Mouse (Mus musculus) hindbrain, embryonic 11.5 days (tissue): Measurements from ENCODE around the gene Vezf1. TPM values are rescaled to one million over a fixed set of nuclear protein-coding genes. Genes with fewer than 3 reads are reported as not detected.
A peak's percentile ranks its signal among the peaks of the same experiment; 100 is the strongest.

Experiments used
- ATAC-seq: fragments of 200-750 bp; cut with Nextera tagmentation; 2 replicates; pipeline ENCODE4 v1.8.0; 2017; ENCODE audit warnings: mild to moderate bottlenecking, moderate TSS enrichment, moderate library complexity; ENCODE audit not compliant: low FRiP score
- DNase-seq: peaks from one replicate; pipeline ENCODE4 v3.0.0-alpha.2; 2015; ENCODE audit warnings: low spot score
- H3K27ac ChIP-seq: fragments of 300-500 bp; sonication (generic); 2 replicates; pipeline ENCODE4 v1.5.1; 2014; ENCODE audit warnings: mild to moderate bottlenecking, low read depth, low read length
- H3K27me3 ChIP-seq: fragments of 300-500 bp; sonication (generic); 2 replicates; pipeline ENCODE4 v1.6.1; 2014; ENCODE audit warnings: mild to moderate bottlenecking, low read length, moderate library complexity, mixed read lengths; ENCODE audit not compliant: control insufficient read depth, insufficient read depth
- H3K36me3 ChIP-seq: fragments of 300-500 bp; sonication (generic); 2 replicates; pipeline ENCODE4 v1.6.1; 2014; ENCODE audit warnings: mild to moderate bottlenecking, low read length, moderate library complexity, mixed read lengths; ENCODE audit not compliant: control insufficient read depth, insufficient read depth
- H3K4me1 ChIP-seq: fragments of 300-500 bp; sonication (generic); replicated peaks from 2 replicates; pipeline ENCODE4 v1.6.1; 2014; ENCODE audit warnings: low read length, mixed read lengths; ENCODE audit not compliant: control insufficient read depth, insufficient read depth
- H3K4me2 ChIP-seq: fragments of 300-500 bp; sonication (generic); replicated peaks from 2 replicates; pipeline ENCODE4 v1.6.1; 2014; ENCODE audit warnings: mild to moderate bottlenecking, low read depth, low read length
- H3K4me3 ChIP-seq: fragments of 300-500 bp; sonication (generic); 2 replicates; pipeline ENCODE4 v1.5.1; 2014; ENCODE audit warnings: low read depth, low read length
- H3K9ac ChIP-seq: fragments of 300-500 bp; sonication (generic); 2 replicates; pipeline ENCODE4 v1.6.1; 2014; ENCODE audit warnings: low read depth, low read length
- H3K9me3 ChIP-seq: fragments of 300-500 bp; sonication (generic); 2 replicates; pipeline ENCODE4 v1.6.1; 2016; ENCODE audit warnings: low read length; ENCODE audit not compliant: control insufficient read depth
- WGBS: fragments of 180-500 bp; shearing (Covaris S2); extraction: QIAGEN DNeasy Blood & Tissue Kit; methylation state at CpG from one replicate; pipeline ENCODE4 v1.1.7; 2014; 5-methylcytosine and 5-hydroxymethylcytosine counted together
- polyA plus RNA-seq: library from polyadenylated mRNA; unstranded; fragments of >200 nt; fragmentation: Nextera tagmentation; extraction: Ambion mirVana; gene quantifications from 2 replicates; pipeline ENCODE4 v1.2.1, GENCODE M21; 2014

Gene Vezf1
- polyA plus RNA-seq, 1 experiment from 2014 or later = 80.7 TPM

DNA sequence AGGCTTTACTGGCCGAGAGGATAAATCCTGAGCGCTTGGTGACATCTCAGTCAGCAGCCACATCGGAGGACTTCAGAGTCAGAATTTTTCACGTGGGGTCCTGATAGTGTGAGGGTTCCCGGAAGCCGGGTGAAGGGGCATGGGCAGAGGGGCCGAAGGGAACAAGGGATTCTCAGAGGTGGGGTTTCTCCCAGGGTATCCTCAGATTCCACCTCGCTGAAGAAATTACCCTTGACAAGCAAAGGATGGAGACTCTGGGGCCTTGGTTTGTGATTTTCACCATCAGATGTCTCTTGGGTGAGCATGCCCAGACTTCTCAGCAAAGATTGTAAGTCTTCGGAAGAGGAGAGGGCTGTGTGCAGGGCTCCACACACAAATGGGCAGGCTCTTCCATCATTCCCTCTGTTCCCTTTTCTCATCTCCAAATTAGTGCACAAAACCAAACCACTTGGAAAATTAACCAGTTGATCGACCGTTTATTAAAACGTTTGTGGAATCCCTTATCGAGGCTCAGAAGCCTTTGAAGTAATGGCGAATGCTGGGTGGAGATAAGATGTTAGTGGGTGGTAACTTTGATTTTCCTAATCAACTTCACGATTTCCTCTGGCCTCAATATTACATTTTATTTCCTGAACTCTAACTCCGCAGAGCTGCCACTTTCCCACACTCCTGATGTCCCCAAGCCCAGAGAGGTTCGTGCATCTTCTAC lies 30.1 kb downstream of the Vezf1 start, which contains the start of gene Cuedc1:
TSS of gene Cuedc1 (plus strand) at position 38 of the 709 bp plus-strand sequence.
- peak within 1 kb of the TSS; percentile 92 for H3K27ac ChIP-seq
- peak within 1 kb of the TSS; percentile 96 for H3K9ac ChIP-seq
- DNase-seq (no peak), ATAC-seq (no peak)
- H3K27me3 ChIP-seq = no peaks in the 10 kb centered on the region
- H3K4me3 ChIP-seq = peak within 1 kb of the TSS; percentile 70
- WGBS = 30% methylated on average over 17 of the region's 17 CpGs
- no peaks in the 10 kb centered on the region for H3K9me3 ChIP-seq
- H3K36me3 ChIP-seq = no peaks in the 10 kb centered on the region
- H3K4me1 ChIP-seq = peaks cover 6% of the 10 kb centered on the region
- H3K4me2 ChIP-seq = peak within 1 kb of the TSS; percentile 77

DNA sequence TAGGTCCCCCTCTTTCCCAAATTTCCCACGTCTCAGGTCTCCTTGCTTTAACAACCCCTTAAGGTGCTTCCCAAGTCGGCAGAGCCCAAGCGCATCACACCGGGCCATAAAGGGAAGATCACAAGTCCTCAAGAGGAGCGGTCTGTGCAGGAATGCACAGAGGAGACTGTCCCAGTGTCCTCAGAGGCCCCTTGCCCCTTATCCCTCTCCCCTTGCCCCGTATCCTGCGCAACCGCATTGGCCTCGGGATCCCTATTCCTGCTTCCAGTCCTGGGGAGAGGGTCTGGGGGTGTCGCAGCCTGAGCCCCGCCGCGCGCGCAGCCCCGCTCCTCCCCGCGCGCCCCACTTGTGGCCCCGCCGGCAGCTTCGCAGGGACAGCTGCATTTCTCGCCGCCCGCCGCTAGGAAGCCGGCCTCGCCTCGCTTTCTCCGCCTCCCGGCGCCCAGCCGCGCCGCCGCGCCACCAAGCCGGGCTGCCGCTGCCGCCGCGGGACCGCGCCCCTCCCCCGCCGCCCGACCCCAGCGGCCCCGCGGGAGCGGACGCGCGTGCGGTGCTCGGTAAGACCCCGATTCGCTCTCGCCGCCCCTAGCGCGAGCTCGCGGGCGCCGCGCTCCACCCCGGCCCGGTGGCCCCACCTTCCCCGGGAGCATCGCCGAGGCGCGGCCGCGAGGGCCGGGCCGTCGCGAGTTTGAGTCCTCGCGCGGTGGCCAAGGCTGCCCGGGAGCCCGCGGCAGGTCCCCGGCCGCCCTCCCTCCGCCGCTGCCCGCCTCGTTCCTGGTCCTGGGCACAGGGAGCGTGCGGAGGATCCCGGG lies 30.9 kb downstream of the Vezf1 start:
- Histone ChIP-seq H3K4me1 (peaks cover 6% of the 10 kb centered on the region), H3K9ac (peak overlapping the region; percentile 96), H3K9me3 (no peaks in the 10 kb centered on the region), H3K36me3 (no peaks in the 10 kb centered on the region), H3K27ac (peak overlapping the region; percentile 92), H3K4me2 (peak overlapping the region; percentile 77), H3K27me3 (no peaks in the 10 kb centered on the region), H3K4me3 (peak overlapping the region; percentile 70)
- 1% methylated on average over 62 of the region's 95 CpGs for WGBS
- DNase-seq = peak; percentile 85
- ATAC-seq = peak; percentile 78

DNA sequence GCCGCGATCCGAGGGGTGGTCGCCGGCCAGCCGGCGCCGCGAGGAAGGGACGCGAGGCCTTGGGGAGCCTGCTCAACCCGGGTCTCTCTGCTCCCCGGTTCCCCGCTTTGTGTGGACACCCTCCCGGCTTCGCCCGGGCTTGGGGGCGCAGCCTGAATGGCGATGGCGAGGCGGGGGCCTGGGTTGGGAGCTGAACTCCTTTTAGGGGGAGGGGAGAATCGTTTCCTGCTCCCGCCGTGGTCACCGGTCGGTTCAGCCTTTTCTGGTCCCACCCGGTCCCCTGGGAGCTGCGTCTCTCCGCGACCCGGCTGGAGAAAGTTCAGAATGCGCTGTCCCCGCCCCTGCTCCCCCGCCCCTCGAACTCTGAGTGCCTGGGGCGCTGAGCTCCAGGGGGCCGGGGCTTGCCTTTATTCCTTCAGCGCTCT lies 31.5 kb downstream of the Vezf1 start:
- no peaks in the 10 kb centered on the region for H3K9me3 ChIP-seq
- peak overlapping the region; percentile 92 for H3K27ac ChIP-seq
- DNase-seq (peak; percentile 76), ATAC-seq (peak; percentile 46)
- peak overlapping the region; percentile 70 for H3K4me3 ChIP-seq
- H3K9ac ChIP-seq = peak overlapping the region; percentile 96
- H3K36me3 ChIP-seq = no peaks in the 10 kb centered on the region
- H3K4me2 ChIP-seq = peak overlapping the region; percentile 77
- WGBS = 0% methylated on average over 25 of the region's 38 CpGs
- H3K27me3 ChIP-seq = no peaks in the 10 kb centered on the region
- peaks cover 6% of the 10 kb centered on the region for H3K4me1 ChIP-seq

DNA sequence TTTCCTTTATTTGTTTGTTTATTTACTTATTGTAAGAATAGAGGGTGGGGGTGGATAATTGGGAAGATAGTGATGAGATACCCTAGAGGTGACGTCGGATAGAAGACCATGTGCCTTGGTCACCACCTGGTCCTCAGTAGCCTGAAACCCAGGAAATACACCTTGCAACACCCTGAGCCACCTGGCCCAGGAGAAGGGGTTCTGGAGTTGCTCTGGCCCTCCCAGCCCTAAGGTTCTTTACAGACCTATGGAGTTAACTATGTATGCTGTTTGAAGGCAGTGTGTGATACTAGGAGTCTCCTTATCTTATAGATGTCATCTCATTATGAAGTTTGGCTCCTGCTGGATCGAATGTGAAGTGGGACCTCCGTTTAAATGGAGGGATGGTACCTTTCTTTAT lies 32.1 kb downstream of the Vezf1 start:
- H3K4me3 ChIP-seq = peak overlapping the region; percentile 70
- no peak overlapping the region for H3K27ac ChIP-seq
- 30% methylated on average over 4 of the region's 4 CpGs for whole genome bisulfite sequencing
- H3K27me3 ChIP-seq = no peaks in the 10 kb centered on the region
- peaks cover 6% of the 10 kb centered on the region for H3K4me1 ChIP-seq
- DNase-seq = no peak
- ATAC-seq = no peak
- peak overlapping the region; percentile 77 for H3K4me2 ChIP-seq
- H3K36me3 ChIP-seq = no peaks in the 10 kb centered on the region
- H3K9me3 ChIP-seq = no peaks in the 10 kb centered on the region
- H3K9ac ChIP-seq = no peak overlapping the region; the same call in 1 of the 2 replicates

DNA sequence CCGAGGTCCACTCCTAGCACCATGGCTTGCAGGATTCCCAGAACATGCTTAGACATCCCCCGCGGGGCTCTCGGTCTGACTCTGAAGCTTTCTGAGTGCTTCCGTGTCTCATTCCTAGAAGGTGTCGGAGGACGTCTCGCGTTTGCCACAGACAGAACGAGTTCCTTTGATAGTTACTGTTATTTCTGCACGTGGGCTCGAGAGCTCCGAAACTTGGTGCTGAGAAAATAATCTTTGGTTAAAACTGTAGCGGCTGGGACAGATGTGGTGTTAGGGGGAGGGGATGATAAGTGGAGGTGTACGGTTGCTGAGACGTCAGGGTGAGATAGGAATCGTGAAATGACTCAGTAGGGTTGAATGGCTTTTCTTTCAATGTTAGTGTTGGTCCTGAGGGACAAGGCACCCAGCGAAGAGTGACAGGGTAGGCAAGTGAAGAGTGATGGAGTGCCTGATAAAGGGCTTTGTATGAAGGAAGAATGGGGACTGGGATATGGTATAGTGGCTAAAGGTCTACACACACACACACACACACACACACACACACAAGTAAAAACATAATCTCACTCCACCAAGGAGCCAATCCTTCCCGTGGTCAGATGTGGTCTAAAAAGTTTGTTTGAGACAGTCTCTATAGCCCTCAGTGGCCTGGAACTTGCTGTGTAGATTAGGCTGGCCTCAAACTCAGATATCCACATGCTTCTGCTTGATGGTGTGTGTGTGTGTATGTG lies 35.3 kb downstream of the Vezf1 start:
- Histone ChIP-seq H3K9ac (no peak overlapping the region), H3K4me3 (no peak overlapping the region), H3K4me1 (peaks cover 6% of the 10 kb centered on the region), H3K36me3 (no peaks in the 10 kb centered on the region), H3K27me3 (no peaks in the 10 kb centered on the region), H3K9me3 (no peaks in the 10 kb centered on the region), H3K4me2 (no peak overlapping the region), H3K27ac (no peak overlapping the region)
- DNase-seq = no peak
- ATAC-seq = no peak
- WGBS = 87% methylated on average over 19 of the region's 19 CpGs

DNA sequence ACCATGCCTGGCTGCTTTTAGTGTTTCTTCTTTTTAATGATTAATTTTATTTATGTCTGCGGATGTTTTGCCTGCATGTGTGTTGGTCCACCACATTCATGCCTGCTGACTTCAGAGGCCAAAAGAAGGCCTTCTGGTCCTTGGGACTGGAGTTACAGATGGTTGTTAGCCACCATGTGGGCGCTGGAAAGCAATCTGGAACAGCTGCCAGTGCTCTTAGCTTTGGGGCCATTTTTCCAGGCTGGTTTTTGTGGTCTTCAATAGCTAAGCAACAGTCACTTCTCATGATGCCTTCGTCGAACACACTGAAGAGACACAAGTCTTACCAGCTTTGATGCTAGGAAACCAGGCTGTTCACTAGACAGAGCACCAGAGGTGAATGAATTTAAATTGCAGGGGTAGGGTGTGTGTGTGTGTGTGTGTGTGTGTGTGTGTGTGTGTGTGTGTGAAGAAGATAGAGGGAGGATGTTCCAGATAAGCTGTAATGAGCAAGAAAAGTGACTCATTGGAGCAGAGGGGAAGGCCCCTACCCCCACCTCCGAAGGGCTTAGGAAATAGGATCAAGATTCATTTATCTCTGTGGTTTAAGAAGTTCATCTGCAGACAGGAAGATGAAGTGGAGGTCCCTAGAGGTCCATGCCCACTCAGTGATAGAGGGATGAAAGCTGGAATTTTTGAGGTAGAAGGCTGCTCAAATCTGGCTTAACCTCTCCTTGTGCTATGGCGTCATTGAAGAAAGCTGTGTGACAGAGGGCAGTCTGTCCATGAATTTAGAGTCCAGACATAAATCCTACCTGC lies 37.6 kb downstream of the Vezf1 start:
- WGBS = 82% methylated on average over 6 of the region's 6 CpGs
- Histone ChIP-seq H3K4me1 (peaks cover under 1% of the 10 kb centered on the region; the same call in 1 of the 2 replicates), H3K36me3 (no peaks in the 10 kb centered on the region), H3K4me2 (no peak overlapping the region), H3K9me3 (no peaks in the 10 kb centered on the region), H3K27ac (no peak overlapping the region), H3K27me3 (no peaks in the 10 kb centered on the region), H3K9ac (no peak overlapping the region), H3K4me3 (no peak overlapping the region)
- no peak for ATAC-seq
- DNase-seq = no peak

DNA sequence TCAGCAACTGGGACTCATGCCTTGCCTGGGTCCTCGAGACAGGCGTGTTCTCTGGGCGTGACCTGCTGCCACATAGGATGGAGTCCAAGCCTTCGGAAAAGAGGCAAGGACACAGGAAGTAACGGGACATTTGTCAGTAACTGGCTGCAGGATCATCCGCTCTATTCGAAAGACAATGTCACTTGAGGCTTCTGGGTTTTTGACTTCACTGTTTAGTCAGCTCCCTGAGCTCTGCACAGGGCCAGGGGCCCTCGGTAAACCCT lies 38.1 kb downstream of the Vezf1 start:
- Histone ChIP-seq H3K9me3 (no peaks in the 10 kb centered on the region), H3K4me1 (no peaks in the 10 kb centered on the region; the same call in 1 of the 2 replicates), H3K36me3 (no peaks in the 10 kb centered on the region), H3K4me3 (no peak overlapping the region), H3K27me3 (no peaks in the 10 kb centered on the region; the same call in 1 of the 2 replicates), H3K4me2 (no peak overlapping the region), H3K9ac (no peak overlapping the region), H3K27ac (no peak overlapping the region)
- ATAC-seq = no peak
- WGBS = 85% methylated on average over 8 of the region's 8 CpGs
- DNase-seq = no peak

DNA sequence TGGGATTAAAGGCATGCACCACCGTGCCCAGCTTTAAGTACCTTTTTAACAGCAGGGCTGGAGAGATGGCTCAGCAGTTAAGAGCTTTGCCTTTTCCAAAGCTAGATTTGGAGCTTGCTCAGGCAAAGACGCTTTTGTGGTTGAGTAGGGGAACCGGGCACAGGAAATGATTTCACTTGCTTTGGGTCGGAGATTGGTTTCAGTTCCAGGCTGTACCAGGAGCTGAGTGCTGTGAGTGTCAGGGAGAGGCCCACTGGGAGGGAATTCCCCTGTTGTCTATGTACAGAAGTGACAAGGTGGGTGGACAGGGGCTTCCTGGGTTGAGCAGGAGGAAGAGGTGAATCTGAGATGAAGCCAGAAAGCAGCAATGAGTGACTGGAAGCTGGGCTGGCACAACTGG lies 39.3 kb downstream of the Vezf1 start:
- no peaks in the 10 kb centered on the region for H3K9me3 ChIP-seq
- no peak overlapping the region for H3K4me3 ChIP-seq
- H3K9ac ChIP-seq = no peak overlapping the region
- 88% methylated on average over 4 of the region's 4 CpGs for WGBS
- H3K27ac ChIP-seq = no peak overlapping the region
- ATAC-seq = no peak
- H3K27me3 ChIP-seq = no peaks in the 10 kb centered on the region; the same call in 1 of the 2 replicates
- H3K4me1 ChIP-seq = no peaks in the 10 kb centered on the region; the same call in 1 of the 2 replicates
- DNase-seq = no peak
- H3K36me3 ChIP-seq = no peaks in the 10 kb centered on the region
- no peak overlapping the region for H3K4me2 ChIP-seq
